Mouse (Mus musculus): ENCODE data around the gene Msh3. TPM values are rescaled to one million over a fixed set of nuclear protein-coding genes. Genes with fewer than 3 reads are reported as not detected.

Msh3 gene
- polyA plus RNA-seq, 1 experiment from 2014 or later, result 20.9 TPM

GRCm38 (mm10) chr13:92365312-92365711 lies 10.5 kb upstream of the Msh3 start:
- 86% methylated on average over 4 of the region's 4 CpGs for WGBS (ENCODE audit: insufficient replicate concordance)
- no peak for ATAC-seq (replicated peaks; ENCODE audit: insufficient number of reproducible peaks, low FRiP score, low TSS enrichment)
- Histone ChIP-seq H3K4me3 (ENCODE audit: low read depth, low read length) (no peak overlapping the region), H3K27me3 (ENCODE audit: control insufficient read depth, insufficient read depth, low read length) (no peaks in the 10 kb centered on the region), H3K9ac (ENCODE audit: low read depth, low read length) (no peak overlapping the region), H3K4me2 (no peak overlapping the region), H3K4me1 (ENCODE audit: control insufficient read depth, insufficient read depth, low read length) (no peaks in the 10 kb centered on the region), H3K9me3 (replicated peaks; ENCODE audit: control insufficient read depth, low read length) (0 out of 2 replicates have a peak, but pooled peaks cover 2% of the 10 kb centered on the region), H3K27ac (ENCODE audit: low read depth, low read length) (no peak overlapping the region), H3K36me3 (ENCODE audit: control insufficient read depth, insufficient read depth, low read length) (peaks cover 18% of the 10 kb centered on the region)

- no peaks in the 10 kb centered on the region; the same call in 1 of the 2 replicates for H3K4me1 ChIP-seq (ENCODE audit: control insufficient read depth, insufficient read depth, low read length)
- no peak overlapping the region for H3K9ac ChIP-seq (ENCODE audit: low read depth, low read length)
- 46% methylated on average over 2 of the region's 2 CpGs for WGBS (ENCODE audit: insufficient replicate concordance)
- H3K27me3 ChIP-seq (ENCODE audit: control insufficient read depth, insufficient read depth, low read length), result no peaks in the 10 kb centered on the region
- no peak overlapping the region for H3K4me3 ChIP-seq (ENCODE audit: low read depth, low read length)
- no peak overlapping the region for H3K27ac ChIP-seq (ENCODE audit: low read depth, low read length)
- no peak for ATAC-seq (replicated peaks; ENCODE audit: insufficient number of reproducible peaks, low FRiP score, low TSS enrichment)
- H3K36me3 ChIP-seq (ENCODE audit: control insufficient read depth, insufficient read depth, low read length), result no peaks in the 10 kb centered on the region
- no peaks in the 10 kb centered on the region for H3K9me3 ChIP-seq (replicated peaks; ENCODE audit: control insufficient read depth, low read length)
- no peak overlapping the region for H3K4me2 ChIP-seq
Measured at GRCm38 (mm10) chr13:92361609-92362008, 6.8 kb upstream of the Msh3 start.

- Histone ChIP-seq H3K4me2 (no peak overlapping the region), H3K36me3 (ENCODE audit: control insufficient read depth, insufficient read depth, low read length) (no peaks in the 10 kb centered on the region), H3K27me3 (ENCODE audit: control insufficient read depth, insufficient read depth, low read length) (no peaks in the 10 kb centered on the region), H3K4me1 (ENCODE audit: control insufficient read depth, insufficient read depth, low read length) (peaks cover 6% of the 10 kb centered on the region), H3K9me3 (replicated peaks; ENCODE audit: control insufficient read depth, low read length) (no peaks in the 10 kb centered on the region), H3K4me3 (ENCODE audit: low read depth, low read length) (no peak overlapping the region), H3K9ac (ENCODE audit: low read depth, low read length) (no peak overlapping the region), H3K27ac (ENCODE audit: low read depth, low read length) (no peak overlapping the region)
- ATAC-seq (replicated peaks; ENCODE audit: insufficient number of reproducible peaks, low FRiP score, low TSS enrichment), result no peak
- WGBS (ENCODE audit: insufficient replicate concordance), result 56% methylated on average over 2 of the region's 2 CpGs
Measured at GRCm38 (mm10) chr13:92357644-92358043, 2.8 kb upstream of the Msh3 start.

GRCm38 (mm10) chr13:92356376-92356775 lies 1.6 kb upstream of the Msh3 start:
- Histone ChIP-seq H3K4me3 (ENCODE audit: low read depth, low read length) (no peak overlapping the region; the same call in 1 of the 2 replicates), H3K27ac (ENCODE audit: low read depth, low read length) (no peak overlapping the region), H3K36me3 (ENCODE audit: control insufficient read depth, insufficient read depth, low read length) (no peaks in the 10 kb centered on the region), H3K9ac (ENCODE audit: low read depth, low read length) (no peak overlapping the region), H3K4me2 (peak overlapping the region; percentile 97), H3K27me3 (ENCODE audit: control insufficient read depth, insufficient read depth, low read length) (no peaks in the 10 kb centered on the region), H3K4me1 (ENCODE audit: control insufficient read depth, insufficient read depth, low read length) (peaks cover 6% of the 10 kb centered on the region), H3K9me3 (replicated peaks; ENCODE audit: control insufficient read depth, low read length) (no peaks in the 10 kb centered on the region)
- ATAC-seq (replicated peaks; ENCODE audit: insufficient number of reproducible peaks, low FRiP score, low TSS enrichment), result no peak
- 74% methylated on average over 7 of the region's 7 CpGs for WGBS (ENCODE audit: insufficient replicate concordance)

GRCm38 (mm10) chr13:92355272-92355643 lies 455 bp upstream of the Msh3 start:
- H3K27ac ChIP-seq (ENCODE audit: low read depth, low read length), result no peak overlapping the region
- H3K27me3 ChIP-seq (ENCODE audit: control insufficient read depth, insufficient read depth, low read length), result no peaks in the 10 kb centered on the region
- H3K4me1 ChIP-seq (ENCODE audit: control insufficient read depth, insufficient read depth, low read length), result peaks cover 6% of the 10 kb centered on the region
- H3K9ac ChIP-seq (ENCODE audit: low read depth, low read length), result peak overlapping the region; percentile 80
- H3K36me3 ChIP-seq (ENCODE audit: control insufficient read depth, insufficient read depth, low read length), result no peaks in the 10 kb centered on the region
- H3K9me3 ChIP-seq (replicated peaks; ENCODE audit: control insufficient read depth, low read length), result no peaks in the 10 kb centered on the region
- H3K4me3 ChIP-seq (ENCODE audit: low read depth, low read length), result peak overlapping the region; percentile 74
- under 1% methylated on average over 24 of the region's 24 CpGs for WGBS (ENCODE audit: insufficient replicate concordance)
- peak overlapping the region; percentile 97 for H3K4me2 ChIP-seq
- ATAC-seq (replicated peaks; ENCODE audit: insufficient number of reproducible peaks, low FRiP score, low TSS enrichment), result 0 out of 2 replicates have a peak, but pooled peaks have one; percentile 7

GRCm38 (mm10) chr13:92353956-92354355 lies 847 bp downstream of the Msh3 start:
- Histone ChIP-seq H3K4me3 (ENCODE audit: low read depth, low read length) (peak overlapping the region; percentile 74), H3K27ac (ENCODE audit: low read depth, low read length) (no peak overlapping the region), H3K9me3 (replicated peaks; ENCODE audit: control insufficient read depth, low read length) (no peaks in the 10 kb centered on the region), H3K27me3 (ENCODE audit: control insufficient read depth, insufficient read depth, low read length) (no peaks in the 10 kb centered on the region), H3K36me3 (ENCODE audit: control insufficient read depth, insufficient read depth, low read length) (no peaks in the 10 kb centered on the region), H3K4me2 (peak overlapping the region; percentile 59), H3K4me1 (ENCODE audit: control insufficient read depth, insufficient read depth, low read length) (peaks cover 6% of the 10 kb centered on the region), H3K9ac (ENCODE audit: low read depth, low read length) (peak overlapping the region; percentile 34; the same call in 1 of the 2 replicates)
- WGBS (ENCODE audit: insufficient replicate concordance), result 18% methylated on average over 4 of the region's 4 CpGs
- no peak for ATAC-seq (replicated peaks; ENCODE audit: insufficient number of reproducible peaks, low FRiP score, low TSS enrichment)

GRCm38 (mm10) chr13:92351100-92351499 lies 3.7 kb downstream of the Msh3 start:
- ATAC-seq (replicated peaks; ENCODE audit: insufficient number of reproducible peaks, low FRiP score, low TSS enrichment), result no peak
- Histone ChIP-seq H3K27me3 (ENCODE audit: control insufficient read depth, insufficient read depth, low read length) (no peaks in the 10 kb centered on the region), H3K9me3 (replicated peaks; ENCODE audit: control insufficient read depth, low read length) (no peaks in the 10 kb centered on the region), H3K9ac (ENCODE audit: low read depth, low read length) (no peak overlapping the region), H3K4me3 (ENCODE audit: low read depth, low read length) (no peak overlapping the region), H3K36me3 (ENCODE audit: control insufficient read depth, insufficient read depth, low read length) (peaks cover 6% of the 10 kb centered on the region; the same call in 1 of the 2 replicates), H3K4me1 (ENCODE audit: control insufficient read depth, insufficient read depth, low read length) (peaks cover 3% of the 10 kb centered on the region), H3K4me2 (no peak overlapping the region), H3K27ac (ENCODE audit: low read depth, low read length) (no peak overlapping the region)
- 87% methylated on average over 6 of the region's 6 CpGs for WGBS (ENCODE audit: insufficient replicate concordance)

- H3K27me3 ChIP-seq (ENCODE audit: control insufficient read depth, insufficient read depth, low read length), result no peaks in the 10 kb centered on the region
- no peaks in the 10 kb centered on the region for H3K4me1 ChIP-seq (ENCODE audit: control insufficient read depth, insufficient read depth, low read length)
- peaks cover 11% of the 10 kb centered on the region for H3K36me3 ChIP-seq (ENCODE audit: control insufficient read depth, insufficient read depth, low read length)
- ATAC-seq (replicated peaks; ENCODE audit: insufficient number of reproducible peaks, low FRiP score, low TSS enrichment), result no peak
- H3K4me2 ChIP-seq, result no peak overlapping the region
- H3K9me3 ChIP-seq (replicated peaks; ENCODE audit: control insufficient read depth, low read length), result no peaks in the 10 kb centered on the region
- H3K27ac ChIP-seq (ENCODE audit: low read depth, low read length), result no peak overlapping the region
- WGBS (ENCODE audit: insufficient replicate concordance), result 83% methylated on average over 5 of the region's 5 CpGs
- H3K4me3 ChIP-seq (ENCODE audit: low read depth, low read length), result no peak overlapping the region
- no peak overlapping the region for H3K9ac ChIP-seq (ENCODE audit: low read depth, low read length)
Measured at GRCm38 (mm10) chr13:92346338-92346737, 8.5 kb downstream of the Msh3 start.

GRCm38 (mm10) chr13:92344033-92344432 lies 10.8 kb downstream of the Msh3 start:
- WGBS (ENCODE audit: insufficient replicate concordance), result 92% methylated on average over 8 of the region's 8 CpGs
- Histone ChIP-seq H3K27me3 (ENCODE audit: control insufficient read depth, insufficient read depth, low read length) (no peaks in the 10 kb centered on the region), H3K9ac (ENCODE audit: low read depth, low read length) (no peak overlapping the region), H3K9me3 (replicated peaks; ENCODE audit: control insufficient read depth, low read length) (no peaks in the 10 kb centered on the region), H3K36me3 (ENCODE audit: control insufficient read depth, insufficient read depth, low read length) (peaks cover 11% of the 10 kb centered on the region), H3K4me3 (ENCODE audit: low read depth, low read length) (no peak overlapping the region), H3K4me2 (no peak overlapping the region), H3K27ac (ENCODE audit: low read depth, low read length) (no peak overlapping the region), H3K4me1 (ENCODE audit: control insufficient read depth, insufficient read depth, low read length) (no peaks in the 10 kb centered on the region)
- no peak for ATAC-seq (replicated peaks; ENCODE audit: insufficient number of reproducible peaks, low FRiP score, low TSS enrichment)
